Mouse (Mus musculus): ENCODE measurements at regions not wholly inside any gene's neighbourhood (a gene's known extent, or its start where the extent isn't known, plus 50 kb on each side); places are given as distances from the start of the nearest gene placed in this dataset.

- in situ Hi-C loops (cut with MboI; ENCODE audit: unreplicated experiment in 2 of 2): no loop called here
Observed at GRCm38 (mm10) chr7:40831583-40831982, 66.5 kb upstream of the Vstm2b start.

GRCm38 (mm10) chr7:40842344-40842992 is 55.7 kb upstream of the Vstm2b start:
- in situ Hi-C loops (cut with MboI; ENCODE audit: unreplicated experiment in 2 of 2): no loop called here

GRCm38 (mm10) chr7:40846512-40846911 is 51.6 kb upstream of the Vstm2b start:
- in situ Hi-C loops (cut with MboI; ENCODE audit: unreplicated experiment in 2 of 2): no loop called here

All from v-Abl transformed pro-B cells (cell line).